Mouse (Mus musculus): ENCODE measurements around the gene Numbl. TPM values are rescaled to one million over a fixed set of nuclear protein-coding genes. Genes with fewer than 3 reads are reported as not detected.

The Numbl gene
- total and polyA plus RNA-seq, 2 experiments from 2014 or later, result 6.2 to 15.9 TPM

DNA sequence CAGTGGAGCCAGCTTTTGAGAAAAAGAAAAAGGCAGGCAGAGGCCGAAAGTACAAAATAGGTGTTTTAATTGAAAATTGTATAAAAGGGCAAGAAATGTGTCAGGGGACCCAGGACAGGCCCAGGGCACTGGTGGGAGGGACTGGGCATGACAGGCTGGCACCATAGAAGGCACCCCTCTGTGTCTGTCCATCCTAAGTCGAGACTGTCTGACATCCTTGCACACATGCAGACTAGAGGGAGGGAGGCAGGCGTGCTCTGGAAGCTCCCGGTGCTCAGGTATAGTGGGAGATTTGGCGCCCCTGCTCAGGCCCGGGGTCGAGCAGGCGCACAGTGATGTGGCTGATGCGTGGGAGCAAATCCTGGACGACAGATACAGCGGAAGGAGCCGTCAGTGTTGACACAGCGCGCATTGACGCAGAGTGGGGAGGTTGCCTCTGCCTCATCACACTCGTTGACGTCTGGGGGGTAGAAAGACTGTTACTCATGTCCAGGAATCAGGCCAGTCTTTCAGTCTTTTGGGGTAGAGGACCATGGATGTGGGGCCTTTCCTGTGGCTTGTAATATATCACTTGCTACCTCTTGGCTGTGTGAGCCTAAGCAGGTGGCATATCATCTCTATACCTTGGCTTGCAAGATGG, 47.0 kb downstream of the Numbl start:
- no peak overlapping the region for H3K4me3 ChIP-seq (ENCODE audit: low read depth, low read length)
- peaks cover 5% of the 10 kb centered on the region; the same call in 1 of the 2 replicates for H3K4me1 ChIP-seq (ENCODE audit: control insufficient read depth, insufficient read depth)
- no peak for TF ChIP-seq EP300 (IDR thresholded peaks at IDR 0.05; ENCODE audit: low read depth)
- no peak for TF ChIP-seq CTCF (IDR thresholded peaks at IDR 0.05; ENCODE audit: low read depth)
- H3K4me2 ChIP-seq (ENCODE audit: low read depth, low read length), result no peak overlapping the region
- no peak overlapping the region for H3K27ac ChIP-seq (ENCODE audit: low read depth)
- no peak overlapping the region for H3K9ac ChIP-seq (replicated peaks; ENCODE audit: low read depth, low read length)
- DNase-seq (ENCODE audit: low spot score) (no peak), ATAC-seq (ENCODE audit: insufficient read depth, low read depth) (no peak)
- no peaks in the 10 kb centered on the region for H3K9me3 ChIP-seq (replicated peaks; ENCODE audit: control insufficient read depth, low read length)
- no peaks in the 10 kb centered on the region for H3K36me3 ChIP-seq (replicated peaks; ENCODE audit: control insufficient read depth, insufficient read depth, low read length)
- H3K27me3 ChIP-seq (ENCODE audit: control insufficient read depth, insufficient read depth, low read length), result peaks cover 29% of the 10 kb centered on the region
- WGBS, result 69% methylated on average over 17 of the region's 17 CpGs

DNA sequence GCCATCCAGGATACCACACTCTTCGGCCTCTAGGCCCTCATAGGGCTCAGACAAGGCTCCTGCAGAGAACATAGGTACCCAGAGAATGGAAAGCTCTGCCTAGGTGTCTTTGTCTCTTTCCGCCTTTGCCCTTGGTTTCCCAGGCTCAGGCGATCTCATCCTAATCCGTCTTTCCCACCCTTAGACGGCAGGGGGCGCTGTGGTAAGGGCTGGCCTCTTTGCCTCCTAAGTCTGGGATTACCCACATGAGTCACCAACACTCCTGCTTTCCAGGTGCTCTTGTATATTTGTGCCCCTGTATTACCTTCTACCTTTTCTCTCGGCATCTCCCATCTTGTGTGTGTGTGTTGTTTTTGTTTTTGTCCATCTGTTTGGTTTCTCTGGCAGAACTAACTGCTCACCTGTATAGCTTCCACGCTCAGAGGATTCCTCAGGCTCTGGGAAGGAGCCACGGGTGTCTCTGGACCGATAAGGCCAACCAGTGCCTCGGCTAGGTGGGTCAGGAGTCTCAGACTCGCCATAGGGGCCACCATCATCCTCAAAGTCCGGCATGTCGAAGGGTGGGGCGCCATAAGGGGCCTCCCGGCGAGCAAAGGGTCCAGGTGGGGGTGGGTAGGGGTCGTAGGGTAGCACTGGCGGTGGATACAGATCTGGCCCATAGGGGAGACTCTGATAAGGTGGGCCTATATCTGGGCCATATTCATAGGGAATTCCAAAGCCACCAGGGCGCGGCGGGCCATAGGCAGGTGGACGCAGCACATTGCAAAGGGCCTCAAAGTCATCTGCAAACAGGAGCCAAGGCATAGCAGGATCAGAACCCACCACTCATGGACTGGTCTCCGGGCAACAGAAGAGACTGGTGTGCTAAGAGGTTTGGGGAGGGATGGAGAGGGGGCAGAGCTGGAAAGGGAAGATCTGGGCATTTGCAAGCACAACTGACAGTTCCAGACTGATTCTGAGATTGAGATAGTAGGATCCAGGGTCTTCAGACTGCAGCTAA, 48.2 kb downstream of the Numbl start:
- Histone ChIP-seq H3K9ac (replicated peaks; ENCODE audit: low read depth, low read length) (no peak overlapping the region), H3K27me3 (ENCODE audit: control insufficient read depth, insufficient read depth, low read length) (peaks cover 29% of the 10 kb centered on the region), H3K27ac (ENCODE audit: low read depth) (no peak overlapping the region), H3K9me3 (replicated peaks; ENCODE audit: control insufficient read depth, low read length) (no peaks in the 10 kb centered on the region), H3K36me3 (replicated peaks; ENCODE audit: control insufficient read depth, insufficient read depth, low read length) (no peaks in the 10 kb centered on the region), H3K4me1 (ENCODE audit: control insufficient read depth, insufficient read depth) (peaks cover 5% of the 10 kb centered on the region; the same call in 1 of the 2 replicates), H3K4me2 (ENCODE audit: low read depth, low read length) (no peak overlapping the region), H3K4me3 (ENCODE audit: low read depth, low read length) (no peak overlapping the region)
- WGBS, result 70% methylated on average over 24 of the region's 24 CpGs
- TF ChIP-seq EP300 (IDR thresholded peaks at IDR 0.05; ENCODE audit: low read depth) (no peak), CTCF (IDR thresholded peaks at IDR 0.05; ENCODE audit: low read depth) (peak; percentile 65)
- DNase-seq (ENCODE audit: low spot score) (no peak), ATAC-seq (ENCODE audit: insufficient read depth, low read depth) (no peak)

DNA sequence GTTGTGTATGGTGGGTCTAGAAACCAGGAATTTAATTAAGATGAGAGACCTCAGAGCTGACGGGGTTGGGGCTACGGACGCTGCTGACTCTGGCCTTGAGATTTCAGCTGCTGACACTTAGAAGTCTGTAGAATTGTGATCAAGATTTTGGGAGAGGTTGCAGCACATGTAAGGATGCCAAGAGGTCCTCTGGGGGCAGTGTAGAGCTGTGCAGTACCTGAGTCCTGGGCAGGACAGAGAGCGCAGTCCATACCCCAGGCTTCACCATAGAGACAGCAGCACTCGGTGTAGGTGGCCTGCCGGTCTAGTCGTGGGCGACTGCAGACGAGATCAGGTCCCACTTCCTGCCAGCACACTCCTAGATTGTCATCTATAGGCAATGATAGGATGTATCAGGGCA, 49.3 kb downstream of the Numbl start:
- DNase-seq (ENCODE audit: low spot score), result no peak
- Histone ChIP-seq H3K4me1 (ENCODE audit: control insufficient read depth, insufficient read depth) (peaks cover 5% of the 10 kb centered on the region; the same call in 1 of the 2 replicates), H3K9ac (replicated peaks; ENCODE audit: low read depth, low read length) (no peak overlapping the region), H3K27me3 (ENCODE audit: control insufficient read depth, insufficient read depth, low read length) (peaks cover 29% of the 10 kb centered on the region), H3K27ac (ENCODE audit: low read depth) (no peak overlapping the region), H3K9me3 (replicated peaks; ENCODE audit: control insufficient read depth, low read length) (no peaks in the 10 kb centered on the region), H3K4me3 (ENCODE audit: low read depth, low read length) (no peak overlapping the region), H3K4me2 (ENCODE audit: low read depth, low read length) (no peak overlapping the region), H3K36me3 (replicated peaks; ENCODE audit: control insufficient read depth, insufficient read depth, low read length) (no peaks in the 10 kb centered on the region)
- peak; percentile 30 for TF ChIP-seq CTCF (IDR thresholded peaks at IDR 0.05; ENCODE audit: low read depth)
- TF ChIP-seq EP300 (IDR thresholded peaks at IDR 0.05; ENCODE audit: low read depth), result no peak
- WGBS, result 71% methylated on average over 9 of the region's 9 CpGs
- ATAC-seq (ENCODE audit: insufficient read depth, low read depth), result no peak

DNA sequence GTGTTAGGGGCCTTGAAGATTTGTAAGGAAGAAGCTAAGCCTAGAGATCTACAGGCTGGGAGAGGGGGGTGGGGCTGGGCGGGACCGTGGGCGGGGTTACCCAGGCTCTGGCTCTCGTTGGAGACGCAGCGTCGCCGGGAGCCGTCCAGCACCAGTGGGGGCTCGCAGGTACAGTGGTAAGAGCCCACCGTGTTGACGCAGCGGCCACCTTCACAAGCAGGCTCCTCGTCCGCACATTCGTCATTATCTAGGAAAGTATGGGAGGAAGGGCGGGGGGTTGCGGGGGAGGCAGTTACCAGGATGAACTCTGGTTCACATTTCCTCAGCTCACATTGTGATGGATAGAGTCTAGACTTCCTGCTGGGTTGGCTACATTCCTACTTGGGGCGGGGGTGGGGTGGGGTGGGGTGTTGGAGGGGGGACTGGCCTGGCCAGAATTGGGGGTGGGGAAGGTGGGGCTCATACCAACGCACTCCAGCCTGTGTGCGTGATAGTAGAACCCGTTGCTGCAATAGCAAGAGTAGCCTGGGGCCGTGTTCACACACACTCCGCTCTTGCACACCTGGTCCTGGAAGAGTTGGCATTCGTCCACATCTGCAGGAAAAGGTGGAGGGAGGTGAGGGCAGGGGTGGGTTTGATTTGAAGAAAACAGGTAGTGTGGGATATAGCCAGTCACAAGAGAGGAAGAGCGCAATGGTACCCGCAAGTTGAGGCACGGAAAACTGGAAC, 50.8 kb downstream of the Numbl start:
- H3K36me3 ChIP-seq (replicated peaks; ENCODE audit: control insufficient read depth, insufficient read depth, low read length), result peaks cover 7% of the 10 kb centered on the region
- TF ChIP-seq CTCF (IDR thresholded peaks at IDR 0.05; ENCODE audit: low read depth), result no peak
- TF ChIP-seq EP300 (IDR thresholded peaks at IDR 0.05; ENCODE audit: low read depth), result no peak
- peak overlapping the region; percentile 43 for H3K4me2 ChIP-seq (ENCODE audit: low read depth, low read length)
- H3K27ac ChIP-seq (ENCODE audit: low read depth), result no peak overlapping the region
- H3K4me1 ChIP-seq (ENCODE audit: control insufficient read depth, insufficient read depth), result peaks cover 5% of the 10 kb centered on the region; the same call in 1 of the 2 replicates
- H3K9ac ChIP-seq (replicated peaks; ENCODE audit: low read depth, low read length), result no peak overlapping the region
- H3K4me3 ChIP-seq (ENCODE audit: low read depth, low read length), result peak overlapping the region; percentile 11
- WGBS, result 12% methylated on average over 28 of the region's 28 CpGs
- DNase-seq (ENCODE audit: low spot score) (no peak), ATAC-seq (ENCODE audit: insufficient read depth, low read depth) (no peak; the same call in 1 of the 2 replicates)
- H3K27me3 ChIP-seq (ENCODE audit: control insufficient read depth, insufficient read depth, low read length), result peaks cover 24% of the 10 kb centered on the region
- peaks cover 7% of the 10 kb centered on the region for H3K9me3 ChIP-seq (replicated peaks; ENCODE audit: control insufficient read depth, low read length)

DNA sequence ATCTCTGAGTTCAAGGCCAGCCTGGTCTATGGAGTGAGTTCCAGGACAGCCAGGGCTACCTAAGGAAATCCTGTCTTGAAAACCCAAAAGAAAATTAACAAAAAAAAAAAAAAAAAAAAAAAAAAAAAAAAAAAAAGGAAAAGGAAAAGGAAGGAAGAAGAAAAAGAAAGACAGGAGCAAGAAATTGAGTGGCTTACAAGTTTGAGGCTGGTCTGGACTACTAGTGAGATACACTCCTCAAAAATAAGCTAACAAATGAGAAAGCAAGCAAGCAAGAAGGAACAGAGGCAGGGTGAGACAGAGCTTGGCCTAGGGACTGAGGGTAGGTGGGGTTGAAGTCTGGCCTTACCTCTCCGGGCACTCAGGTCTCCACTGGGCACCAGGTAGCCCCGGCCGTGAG, 51.6 kb downstream of the Numbl start:
- H3K27ac ChIP-seq (ENCODE audit: low read depth), result no peak overlapping the region
- ATAC-seq (ENCODE audit: insufficient read depth, low read depth), result no peak
- no peak overlapping the region for H3K9ac ChIP-seq (replicated peaks; ENCODE audit: low read depth, low read length)
- H3K4me2 ChIP-seq (ENCODE audit: low read depth, low read length), result no peak overlapping the region
- H3K27me3 ChIP-seq (ENCODE audit: control insufficient read depth, insufficient read depth, low read length), result peaks cover 24% of the 10 kb centered on the region
- TF ChIP-seq CTCF (IDR thresholded peaks at IDR 0.05; ENCODE audit: low read depth), result no peak
- no peak for TF ChIP-seq EP300 (IDR thresholded peaks at IDR 0.05; ENCODE audit: low read depth)
- H3K9me3 ChIP-seq (replicated peaks; ENCODE audit: control insufficient read depth, low read length), result peaks cover 8% of the 10 kb centered on the region
- peaks cover 7% of the 10 kb centered on the region for H3K36me3 ChIP-seq (replicated peaks; ENCODE audit: control insufficient read depth, insufficient read depth, low read length)
- no peak overlapping the region for H3K4me3 ChIP-seq (ENCODE audit: low read depth, low read length)
- peaks cover 5% of the 10 kb centered on the region; the same call in 1 of the 2 replicates for H3K4me1 ChIP-seq (ENCODE audit: control insufficient read depth, insufficient read depth)
- DNase-seq (ENCODE audit: low spot score), result no peak
- WGBS, result 26% methylated on average over 3 of the region's 3 CpGs

Data from heart, postnatal 0 days (tissue).